Mouse (Mus musculus) cerebellum, adult 18-20 months (tissue): ENCODE measurements around the gene Lmod1.

ENCODE experiments used
- DNase-seq, 2 experiments: peaks; one replicate each; pipeline ENCODE4 v3.0.0; 2021

Gene Lmod1

DNA sequence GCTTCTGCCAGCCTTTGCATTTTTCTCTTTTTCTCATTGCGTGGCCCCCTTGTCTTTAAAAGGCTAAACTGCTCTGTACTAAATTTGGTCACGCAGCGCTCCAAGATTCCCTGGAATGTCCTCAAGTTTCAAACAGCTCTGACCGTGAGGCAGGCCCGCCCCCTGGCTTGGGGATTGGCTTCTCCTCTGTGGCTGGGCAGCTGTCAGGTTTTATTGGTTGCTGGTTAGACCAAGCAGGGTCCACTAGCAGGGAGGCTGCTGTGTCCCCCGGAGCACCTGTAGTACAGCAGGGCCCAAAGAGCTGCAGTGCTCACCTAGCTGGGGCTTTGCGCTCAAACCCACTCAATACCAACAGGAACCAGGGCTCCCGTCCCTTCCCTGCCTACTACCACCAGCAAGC is at the start of gene Lmod1:
Lmod1 (plus strand) TSS at position 237 of the 400 bp plus-strand sequence.
- DNase-seq: no peak

DNA sequence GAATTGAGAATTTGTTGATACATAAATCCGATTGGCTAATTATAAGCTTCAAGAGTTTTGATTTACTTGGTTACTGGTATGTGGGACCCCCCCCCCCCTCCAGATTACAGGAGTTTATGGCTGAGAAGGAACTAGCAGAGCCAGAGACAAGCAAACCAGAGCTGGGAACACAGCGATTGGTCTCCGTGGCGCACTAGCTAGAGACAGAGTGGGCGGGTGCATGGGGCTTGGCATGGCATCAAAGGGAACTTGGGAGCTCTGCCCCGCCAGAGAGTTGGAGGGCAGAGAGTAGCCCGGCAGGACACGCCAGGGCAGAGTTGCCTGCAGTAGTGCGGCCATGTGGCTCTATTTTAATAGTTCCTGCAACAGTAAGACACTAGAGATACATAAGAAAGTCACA is 44.0 kb upstream of the Lmod1 start:
- peak; percentile 55 to 65 for DNase-seq

DNA sequence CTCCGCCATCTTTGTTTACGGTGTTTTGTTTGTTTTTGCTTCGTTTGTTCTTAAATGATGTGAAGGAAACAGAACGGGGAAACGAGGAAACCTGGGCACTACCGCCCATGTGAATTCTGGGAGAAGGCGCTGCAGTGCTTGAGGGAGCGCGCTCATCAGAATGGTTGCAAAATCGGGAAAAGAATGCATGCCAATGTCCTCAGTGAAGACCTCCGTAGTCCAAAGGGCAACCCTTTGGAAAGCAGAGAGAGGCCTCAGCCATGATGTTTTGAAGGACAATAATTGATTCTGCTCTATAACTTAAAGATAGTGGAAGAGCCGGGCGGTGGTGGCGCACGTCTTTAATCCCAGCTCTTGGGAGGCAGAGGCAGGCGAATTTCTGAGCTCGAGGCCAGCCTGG is 42.8 kb upstream of the Lmod1 start:
- no peak for DNase-seq

DNA sequence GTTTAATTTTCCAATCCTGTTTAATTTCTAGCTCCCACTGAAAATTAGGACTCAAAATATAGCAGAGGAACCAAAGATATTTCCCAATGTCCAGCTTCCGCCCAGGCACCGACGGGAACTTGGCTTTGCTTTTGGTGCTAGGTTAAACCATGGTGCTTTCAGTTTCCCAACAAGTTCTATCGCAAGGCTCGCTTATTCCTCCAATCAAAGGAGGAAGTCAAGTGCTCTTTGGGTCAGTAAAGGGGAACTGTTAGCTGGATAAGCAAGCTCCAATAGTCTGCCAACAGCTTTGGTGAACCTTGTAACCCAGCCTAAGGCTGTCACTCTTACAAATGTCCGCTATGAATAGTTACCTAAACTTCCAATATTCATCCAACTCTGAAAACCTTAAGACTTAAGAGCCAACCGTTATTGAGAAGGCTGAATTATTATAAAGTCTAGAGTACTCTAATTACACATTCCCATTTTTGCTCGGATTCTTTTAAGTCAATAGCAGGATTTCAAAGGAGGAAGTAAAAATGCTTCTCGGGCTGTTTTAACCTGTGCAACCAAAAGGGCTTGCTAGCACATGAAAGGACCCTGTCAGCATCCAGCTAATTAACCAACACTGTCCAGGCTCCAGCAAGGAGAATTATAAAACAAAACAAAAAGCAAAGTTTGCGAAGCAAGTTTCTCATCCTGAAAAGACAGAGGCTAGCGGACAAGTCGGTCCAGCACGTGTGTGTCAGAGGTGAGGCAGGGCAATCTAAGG is 41.9 kb upstream of the Lmod1 start:
- no peak for DNase-seq

DNA sequence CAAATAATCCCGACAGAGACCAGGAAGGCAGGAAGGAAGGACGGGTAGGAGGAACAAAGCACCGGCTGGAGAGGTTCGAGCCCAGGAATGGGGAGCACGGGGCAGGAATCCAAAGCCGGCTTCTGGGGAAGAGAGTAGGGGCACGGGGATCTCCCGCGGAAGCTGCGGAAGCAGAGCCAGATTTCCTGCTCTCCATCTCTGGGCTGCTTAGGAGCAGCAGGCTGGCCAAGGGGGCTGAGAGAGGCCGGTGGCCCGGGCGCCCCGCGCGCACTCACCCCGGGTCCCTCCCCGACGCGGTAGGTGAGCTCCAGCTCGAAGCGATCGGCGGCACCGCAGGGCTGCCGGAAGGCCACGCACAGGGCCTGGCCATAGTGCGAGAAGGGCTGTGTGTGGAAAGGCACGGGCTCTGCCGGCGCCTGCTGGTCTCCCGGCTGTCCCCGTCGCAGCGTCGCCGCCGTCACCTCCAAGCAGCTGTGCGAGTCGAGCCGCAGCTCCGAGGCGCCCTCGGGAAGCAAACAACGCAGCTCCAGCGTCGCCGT is 41.3 kb upstream of the Lmod1 start:
- peak in 1 of 2 experiments; percentile 54 for DNase-seq

DNA sequence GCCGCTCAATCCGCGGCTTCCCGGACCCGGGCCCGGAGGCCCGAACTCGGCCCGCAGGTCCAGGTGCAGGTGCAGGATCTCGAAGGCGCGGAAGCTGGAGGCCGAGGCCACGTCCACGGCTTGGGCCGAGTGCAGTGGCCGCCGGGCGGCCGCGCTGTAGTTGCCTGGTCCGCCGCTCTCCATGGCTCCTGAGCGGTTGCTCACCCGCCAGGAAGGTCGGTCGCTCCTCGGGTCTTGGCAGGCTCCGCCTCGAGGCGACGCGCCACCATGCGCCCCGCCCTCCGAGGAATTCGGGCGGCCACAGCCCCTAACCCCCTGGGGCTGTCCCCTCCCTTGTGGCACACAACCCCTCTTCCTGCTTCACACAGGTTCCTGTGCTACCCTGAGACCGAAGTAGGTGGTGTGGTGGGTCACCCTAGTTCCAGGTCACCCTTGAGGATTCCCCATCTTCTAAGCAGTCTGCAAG is 40.7 kb upstream of the Lmod1 start, which contains the start of gene Rnpep:
Rnpep (minus strand) TSS at position 259 of the 466 bp plus-strand sequence.
- DNase-seq: peak; percentile 74 to 85

DNA sequence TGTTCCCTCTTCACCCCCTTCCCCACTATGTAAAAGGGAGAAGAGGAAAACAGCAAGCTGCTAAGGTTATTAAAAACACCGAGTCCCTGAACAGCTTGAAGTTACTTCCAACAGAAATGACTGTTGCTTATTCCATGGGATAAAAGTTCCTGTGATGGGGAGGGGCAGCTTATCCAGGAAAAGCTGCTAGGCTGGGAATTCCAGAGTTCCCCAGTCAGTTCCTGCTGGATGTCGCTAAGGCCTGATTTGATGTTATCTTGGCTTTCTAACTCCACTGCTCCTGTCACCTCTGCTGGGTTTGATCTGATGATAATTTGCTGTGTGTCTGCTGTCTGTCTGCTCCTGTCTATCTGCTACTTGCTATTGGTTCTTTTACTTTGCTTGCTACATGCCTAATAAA is 38.3 kb upstream of the Lmod1 start:
- DNase-seq: no peak

DNA sequence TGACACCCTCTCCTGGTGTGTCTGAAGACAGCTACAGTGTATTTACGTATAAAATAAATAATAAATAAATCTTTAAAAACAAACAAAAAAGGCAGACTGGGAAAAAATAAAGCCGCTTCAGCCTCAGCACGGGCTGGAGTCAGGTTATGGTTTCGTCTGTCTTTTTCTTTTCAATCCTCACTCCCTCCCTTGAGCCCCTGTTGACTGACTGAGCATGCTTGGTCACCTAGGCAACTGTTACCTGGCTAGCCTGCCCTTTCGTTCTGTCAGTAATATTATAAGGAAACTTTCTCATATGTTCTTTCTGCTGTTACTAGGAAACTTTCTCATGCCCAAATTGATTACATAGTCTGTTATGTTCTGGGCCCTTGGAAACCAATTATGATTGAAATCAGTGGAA is 33.7 kb upstream of the Lmod1 start:
- no peak for DNase-seq

DNA sequence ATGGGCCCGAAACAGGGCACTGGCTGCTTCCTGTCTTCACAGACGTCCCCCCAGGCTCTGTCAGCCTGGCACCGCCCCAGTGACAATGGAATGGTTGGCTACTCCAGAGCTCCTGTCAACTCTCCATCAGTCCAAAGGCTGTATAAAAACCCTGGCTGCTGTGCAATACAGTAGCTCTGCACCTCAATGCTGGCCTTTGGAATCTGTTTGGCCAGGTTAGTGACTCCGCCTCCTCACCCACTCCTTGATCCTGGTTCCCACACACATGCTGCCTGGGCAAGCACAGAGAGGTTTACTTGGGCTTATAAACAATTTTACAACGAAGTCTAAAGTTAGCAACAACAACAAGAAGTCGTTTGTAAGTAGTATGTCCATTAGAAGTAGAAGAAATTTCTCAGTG is 13.3 kb upstream of the Lmod1 start:
- peak in 1 of 2 experiments; percentile 6 for DNase-seq

DNA sequence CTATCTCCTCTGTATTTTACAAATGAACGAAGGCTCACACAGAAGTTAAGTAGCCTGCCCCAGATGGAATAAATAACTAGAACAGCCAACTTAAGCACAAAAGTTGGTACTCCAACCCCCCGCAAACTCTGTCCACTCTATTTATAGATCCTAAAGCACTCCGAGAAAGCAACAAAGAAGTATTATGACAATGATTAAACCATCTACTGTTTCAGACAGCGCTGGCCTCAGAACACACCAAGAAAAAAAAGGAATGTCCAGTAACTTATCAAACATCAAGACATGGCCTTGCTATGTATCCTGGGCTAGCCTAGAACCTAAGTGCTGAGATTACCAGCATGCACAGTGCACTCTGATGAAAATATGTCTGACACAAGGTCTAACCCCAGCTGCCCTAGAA is 12.4 kb upstream of the Lmod1 start:
- DNase-seq: no peak

DNA sequence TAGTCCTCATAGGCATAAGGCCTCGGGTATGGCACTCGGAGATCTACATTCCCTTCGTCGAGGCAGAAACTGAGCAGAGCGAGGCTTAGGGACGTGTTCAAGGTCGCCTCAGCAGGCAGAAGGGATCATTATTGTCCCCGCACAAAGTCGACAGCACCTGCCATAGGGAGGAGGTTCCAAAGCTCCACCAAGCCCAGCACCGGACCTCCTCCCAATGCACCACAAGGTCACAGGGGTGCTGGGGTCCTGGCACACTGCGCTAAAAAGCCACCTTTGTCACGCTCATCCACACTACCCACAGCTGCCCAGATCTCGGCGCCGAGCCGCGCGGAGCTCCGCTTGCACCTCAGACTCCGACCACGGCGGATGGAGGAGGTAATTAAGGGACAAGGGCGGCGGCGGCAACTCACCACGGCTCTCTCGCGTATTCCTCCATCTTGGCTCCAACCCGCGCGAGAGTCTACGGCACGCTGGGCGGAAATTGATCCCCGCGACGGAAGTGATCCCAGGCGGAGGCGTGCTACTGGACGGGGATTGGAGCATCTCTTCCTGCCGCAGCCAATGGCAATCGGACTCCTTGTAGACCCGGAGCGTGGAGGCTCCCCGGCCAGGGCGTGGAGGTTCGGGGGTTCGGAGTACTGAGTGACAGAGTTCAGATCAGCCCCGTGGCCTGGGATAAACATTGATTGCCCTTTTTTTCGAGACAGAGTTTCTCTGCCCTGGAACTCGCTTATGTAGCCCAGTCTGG is 11.1 kb upstream of the Lmod1 start, which contains the start of gene Timm17a:
Timm17a (minus strand) TSS at position 495 of the 748 bp plus-strand sequence.
- DNase-seq: peak; percentile 91 to 96

DNA sequence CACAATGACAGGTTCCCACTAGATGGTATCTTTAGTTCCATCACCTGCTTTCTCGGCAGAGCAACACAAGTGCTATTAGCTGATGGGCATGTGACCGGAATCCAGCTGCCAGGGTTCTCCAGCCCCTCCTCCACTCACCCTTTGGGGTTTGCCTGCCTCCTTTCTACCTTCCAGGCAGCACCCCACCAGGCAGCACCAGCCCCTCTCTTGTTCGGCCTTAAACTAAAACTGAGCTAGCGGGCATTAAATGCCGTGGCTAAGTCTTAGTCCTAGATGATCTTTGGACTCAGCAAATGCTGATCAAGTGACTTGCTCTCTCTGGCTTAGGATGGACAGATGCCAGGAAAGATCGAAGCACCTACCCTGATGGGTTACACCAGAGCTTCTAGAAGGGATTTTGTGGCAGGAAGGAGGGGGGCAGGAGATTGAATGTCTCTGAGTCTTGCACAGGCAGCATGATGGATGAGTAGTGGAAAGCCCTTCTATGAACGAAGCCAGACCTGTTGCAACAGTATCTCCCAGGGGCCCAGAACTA is 1.2 kb upstream of the Lmod1 start:
- DNase-seq: no peak

DNA sequence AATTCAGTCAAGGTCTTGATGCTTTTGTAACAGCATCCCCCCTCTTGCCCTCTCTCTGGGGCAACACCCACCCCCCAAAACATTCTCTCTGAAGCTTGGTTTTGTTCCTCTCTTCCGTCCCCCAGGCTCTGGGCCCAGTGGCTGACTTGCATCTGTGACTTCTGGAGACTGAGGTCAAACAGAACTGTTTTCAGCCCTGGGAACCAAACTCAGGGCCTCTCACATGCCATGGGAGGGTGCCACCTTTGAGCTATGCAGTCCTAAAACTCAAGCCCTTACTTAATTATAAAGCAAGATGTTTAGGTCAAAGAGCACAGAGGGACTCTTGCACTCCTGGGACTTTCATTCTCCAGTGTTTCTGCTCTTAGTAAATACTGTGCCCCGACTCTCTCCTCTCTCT is 1.3 kb downstream of the Lmod1 start:
- DNase-seq: no peak

DNA sequence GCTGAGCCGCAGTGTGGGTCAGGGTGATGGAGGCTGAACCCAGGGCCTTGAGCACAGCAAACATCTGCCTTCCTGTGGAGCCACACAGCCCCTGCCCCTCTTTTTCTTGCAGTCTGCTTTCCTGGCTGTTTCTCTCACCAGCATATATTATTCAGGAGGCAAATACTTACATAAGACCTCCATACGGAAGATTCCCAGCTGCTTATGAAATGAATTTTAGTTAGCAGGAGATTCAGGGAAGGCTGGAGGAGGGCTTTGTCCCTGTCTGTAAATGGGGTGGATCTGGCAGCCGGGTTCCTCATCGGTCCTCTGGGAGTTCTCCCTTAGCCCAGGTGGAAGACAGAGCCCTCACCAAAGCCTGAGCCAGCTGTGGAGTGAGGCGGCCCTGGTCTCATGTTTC is 3.8 kb downstream of the Lmod1 start:
- DNase-seq: no peak

DNA sequence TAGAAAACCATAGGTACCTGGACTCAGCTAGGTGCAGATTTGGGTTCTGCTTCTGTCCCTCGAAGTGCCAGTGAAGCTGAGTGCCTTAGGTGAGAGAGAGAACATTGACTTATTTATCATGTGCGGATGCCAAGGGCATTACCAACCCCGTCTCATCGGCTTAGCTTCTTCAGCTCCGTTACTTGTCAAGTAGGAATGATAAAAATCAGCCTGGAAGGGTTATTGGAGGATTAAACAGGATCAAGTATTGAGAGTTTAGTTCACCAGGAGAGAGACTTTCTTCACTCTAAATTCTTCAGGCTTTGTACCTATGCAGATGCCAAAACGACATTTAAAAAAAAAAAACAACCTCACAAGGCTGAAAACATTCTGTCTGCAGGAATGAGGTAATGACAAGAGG is 6.0 kb downstream of the Lmod1 start:
- no peak for DNase-seq

DNA sequence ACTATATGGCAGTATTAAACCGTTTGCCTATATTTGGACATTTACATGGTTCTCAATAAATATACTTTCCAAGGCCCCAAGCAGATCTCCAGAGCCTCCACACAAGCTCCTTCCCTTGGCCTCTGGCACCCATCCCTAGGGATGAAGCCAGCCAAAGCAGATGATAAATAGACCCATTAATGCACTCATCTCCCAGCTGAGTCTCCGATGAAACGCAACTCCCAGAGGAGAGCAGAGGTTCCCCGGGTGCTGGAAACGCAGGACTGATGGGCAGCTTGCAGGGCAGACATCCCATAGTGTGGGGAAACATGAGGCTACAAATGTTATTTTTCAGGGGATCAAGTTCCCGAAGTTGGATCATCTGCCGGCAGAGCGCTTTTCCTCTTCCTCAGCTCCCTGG is 17.3 kb downstream of the Lmod1 start:
- no peak for DNase-seq

DNA sequence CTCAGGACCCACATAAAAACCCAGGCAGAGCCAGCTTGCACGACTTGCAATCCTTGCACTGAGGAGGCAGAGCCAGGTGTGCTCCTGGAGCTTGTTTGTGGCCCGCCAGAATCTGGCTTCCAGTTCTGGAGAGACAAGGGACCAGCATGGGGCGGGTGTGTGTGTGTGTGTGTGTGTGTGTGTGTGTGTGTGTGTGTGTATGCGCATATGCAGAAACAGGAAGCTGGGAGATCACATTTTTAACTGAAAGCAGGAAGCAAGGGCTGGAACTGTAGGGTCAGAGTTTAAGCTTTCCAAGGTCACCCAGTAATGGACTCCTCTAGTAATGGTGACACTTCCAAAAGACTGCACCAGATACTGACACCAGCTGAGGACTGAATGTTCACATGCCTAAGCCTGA is 19.4 kb downstream of the Lmod1 start:
- no peak for DNase-seq

DNA sequence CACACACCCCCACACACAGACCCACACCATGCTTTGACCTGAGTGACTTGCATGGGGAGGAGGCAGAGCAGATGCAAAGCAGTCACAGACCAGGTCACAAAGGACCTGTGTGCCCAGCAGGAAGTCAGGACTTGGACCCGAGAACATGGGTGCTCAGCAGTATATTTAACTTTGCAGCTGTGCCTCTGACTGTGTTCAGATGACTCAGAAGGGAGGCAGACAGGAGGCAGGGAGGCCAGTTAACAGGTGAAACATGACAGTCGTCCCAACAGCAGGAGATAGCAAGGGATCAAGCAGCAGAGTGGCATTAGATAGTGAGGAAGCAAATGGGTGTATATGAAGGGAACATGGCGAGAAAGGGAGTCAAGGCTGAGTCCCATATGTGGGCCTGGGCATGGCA is 22.3 kb downstream of the Lmod1 start:
- no peak for DNase-seq

DNA sequence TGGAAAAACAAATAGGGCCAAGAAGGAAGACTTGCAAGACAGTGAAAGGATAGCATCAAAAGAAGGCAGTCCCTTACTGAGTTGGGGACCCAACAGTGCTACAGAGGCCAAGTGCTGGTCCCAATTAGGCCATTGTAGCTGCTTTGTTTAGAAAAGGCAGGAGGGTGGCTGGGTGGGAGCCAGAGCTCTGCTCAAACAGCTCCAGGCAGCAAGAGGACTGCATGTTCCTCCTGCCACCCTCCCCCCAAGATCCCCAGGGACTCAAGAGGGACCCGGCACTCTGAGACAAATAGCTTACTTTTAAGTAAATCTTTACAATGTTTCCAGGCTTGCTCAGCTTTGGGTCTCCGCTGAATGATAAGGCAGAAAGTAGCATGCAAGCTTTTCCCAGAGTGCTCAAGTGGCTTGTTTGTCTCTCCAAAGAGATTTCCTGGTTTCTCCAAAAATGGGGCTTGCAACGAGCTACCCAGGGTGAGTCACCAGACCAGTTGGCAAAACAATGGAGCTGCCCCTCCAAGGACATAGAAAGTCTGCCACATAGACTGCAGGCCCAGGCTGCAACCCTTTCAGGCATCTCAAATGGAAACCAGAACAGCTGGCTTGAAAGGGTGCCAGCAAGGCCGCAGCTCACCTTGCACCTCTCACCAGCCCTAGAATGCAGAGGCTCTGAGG is 23.0 kb downstream of the Lmod1 start:
- DNase-seq: no peak

DNA sequence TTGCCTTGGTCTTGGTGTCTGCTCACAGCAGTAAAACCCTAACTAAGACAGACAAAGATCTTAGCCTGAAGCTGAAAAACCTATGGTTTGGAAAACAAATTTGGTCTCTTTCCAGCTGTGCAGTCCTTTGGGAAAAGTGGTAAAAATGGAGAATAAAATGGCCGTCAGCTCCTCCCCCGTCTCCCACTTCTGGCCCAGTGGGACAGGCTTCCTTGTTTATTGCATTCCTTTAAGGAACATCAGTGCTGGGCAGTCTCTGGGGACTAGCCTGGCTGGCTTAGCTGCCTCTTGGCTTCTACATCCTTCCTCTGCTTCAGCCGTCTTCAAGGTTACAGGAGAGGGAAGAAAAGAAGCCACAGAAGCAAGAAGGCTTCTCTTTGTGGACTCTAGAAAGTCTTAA is 27.3 kb downstream of the Lmod1 start:
- DNase-seq: no peak

DNA sequence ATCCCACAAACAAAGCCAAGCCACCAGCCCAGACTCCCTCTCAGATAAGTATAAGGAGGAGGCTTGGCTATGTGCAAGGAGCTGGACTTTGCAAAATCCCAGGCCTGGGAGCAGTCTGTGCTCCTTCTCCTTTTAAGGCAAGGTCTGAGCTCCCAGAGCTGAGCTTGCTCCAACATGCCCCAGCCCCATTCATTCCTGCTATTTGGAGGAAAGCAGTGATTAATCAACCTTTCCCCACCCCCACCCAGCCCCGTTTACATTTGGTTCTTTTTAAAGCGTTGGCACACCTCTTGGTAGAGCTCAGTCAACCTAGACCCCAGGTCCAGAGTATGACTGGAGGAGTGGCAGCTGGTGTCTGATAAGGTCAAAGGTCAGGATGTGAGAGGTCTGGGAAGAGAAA is 34.5 kb downstream of the Lmod1 start:
- DNase-seq: no peak

DNA sequence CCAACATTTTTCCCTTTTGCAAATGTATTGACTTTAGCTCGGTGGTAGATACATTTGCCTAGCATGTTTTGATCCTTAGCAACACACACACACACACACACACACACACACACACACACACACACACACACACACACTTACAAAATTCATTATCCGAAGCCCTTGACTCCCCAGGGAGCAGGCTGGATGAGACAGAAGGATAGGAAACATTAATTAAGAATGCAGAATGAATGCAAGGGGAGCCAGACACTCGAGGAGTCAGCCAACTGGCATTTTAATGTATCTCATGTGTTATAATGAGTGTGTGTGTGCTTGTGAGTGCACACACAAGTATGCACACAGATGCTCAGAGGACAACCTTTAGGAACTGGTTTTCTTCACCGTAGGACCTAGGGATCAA is 36.9 kb downstream of the Lmod1 start:
- DNase-seq: no peak

DNA sequence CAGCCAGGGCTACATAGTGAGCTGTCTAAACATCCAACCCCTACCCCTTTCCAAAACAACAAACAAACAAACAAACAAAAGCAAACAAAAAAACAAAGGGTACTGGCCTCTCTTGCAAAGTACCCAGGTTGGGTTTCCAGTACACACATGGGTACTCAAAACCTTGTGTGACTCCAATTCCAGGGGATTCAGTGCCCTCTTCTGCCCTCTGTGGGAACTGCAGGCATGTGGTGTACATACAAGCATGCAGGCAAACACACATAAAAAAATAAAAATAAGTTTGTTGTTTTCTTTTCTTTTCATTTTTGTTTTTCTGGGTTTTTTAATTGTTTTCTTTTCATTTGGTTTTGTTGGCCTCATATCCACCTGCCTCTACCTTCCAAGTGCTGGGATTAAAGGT is 37.5 kb downstream of the Lmod1 start:
- DNase-seq: no peak
